Mouse (Mus musculus) heart, postnatal 25 days (tissue): ENCODE measurements around the gene Gm21988. TPM values are rescaled to one million over a fixed set of nuclear protein-coding genes. Genes with fewer than 3 reads are reported as not detected.

ENCODE experiments used
- DNase-seq: peaks from one replicate; pipeline ENCODE4 v3.0.0; 2022; ENCODE audit warnings: low spot score
- intact Hi-C: fragments of 180-260 bp; cut with DNase I; formaldehyde crosslinking; loops from one replicate; pipeline ENCODE4 v1.15.1; 2025
- total RNA-seq, 2 experiments: library from RNA; stranded (reverse); gene quantifications; 2 replicates each; pipeline ENCODE4 v1.2.3; 2021

Gm21988 gene
- 1 to 10 TPM; 2.1 to 2.3 TPM for total RNA-seq

DNA sequence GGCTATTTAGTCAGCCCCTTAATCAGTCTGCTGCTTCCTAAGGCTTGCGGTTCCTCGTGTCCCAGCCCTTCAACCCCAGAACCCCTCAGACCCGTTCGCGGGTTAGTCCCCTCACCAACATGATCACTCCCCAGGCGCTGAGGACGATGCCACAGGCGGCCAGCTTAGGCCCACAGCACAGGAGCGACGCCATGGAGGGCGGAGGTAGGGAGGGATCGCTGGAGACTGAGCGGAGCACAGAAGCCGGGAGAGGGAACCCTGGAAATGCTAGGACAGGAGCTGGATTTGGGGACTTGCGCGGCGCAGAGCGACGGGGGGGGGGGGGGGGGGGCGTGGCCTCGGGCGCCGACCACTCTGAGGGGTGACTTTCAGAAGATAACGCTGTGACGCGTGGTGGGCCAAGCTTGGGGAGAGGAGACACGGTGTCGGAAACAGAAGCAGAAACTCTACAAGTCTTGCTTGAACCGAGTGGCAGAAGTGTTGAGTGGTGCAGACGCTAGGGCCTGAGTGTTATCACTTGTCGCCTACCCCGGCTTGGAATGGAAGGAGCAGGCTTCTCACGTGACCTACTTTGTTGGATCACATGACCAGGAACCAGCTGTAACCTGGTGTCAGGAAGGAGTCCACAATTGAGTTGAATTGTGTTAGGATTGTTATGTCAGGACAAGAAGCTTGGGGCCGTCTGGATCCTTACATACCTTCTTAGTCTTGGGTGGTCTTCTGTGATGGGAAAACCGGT lies at the start of gene Gm21988, which contains the start of gene Rnasek:
Gene Gm21988, minus strand, starts transcription at position 290 of the 739 bp plus-strand sequence.
Gene Rnasek, minus strand, starts transcription at position 302 of the 739 bp plus-strand sequence.
- intact Hi-C loops: no loop called here
- peak; percentile 72 for DNase-seq

DNA sequence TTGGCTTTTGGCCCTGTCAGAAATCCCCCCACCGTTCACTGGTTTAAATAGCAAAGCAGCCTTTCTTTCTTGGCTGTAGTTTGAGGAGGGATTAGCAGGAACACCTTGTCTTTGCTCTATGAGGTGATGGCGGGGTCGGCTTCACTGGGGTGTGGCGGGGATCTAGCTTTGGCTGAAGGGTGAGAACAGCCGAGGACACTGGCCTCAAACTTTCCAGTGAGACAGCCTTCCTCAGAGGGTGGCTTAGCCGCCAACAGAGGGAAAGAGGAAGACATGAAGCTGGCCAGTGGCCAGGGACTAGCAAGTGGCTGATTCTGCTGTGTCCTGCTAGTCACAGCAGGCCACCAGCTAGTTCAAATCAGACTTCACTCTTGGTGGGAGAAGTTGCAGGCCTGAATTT lies 49.6 kb upstream of the Gm21988 start:
- intact Hi-C loops: no loop called here
- no peak for DNase-seq

DNA sequence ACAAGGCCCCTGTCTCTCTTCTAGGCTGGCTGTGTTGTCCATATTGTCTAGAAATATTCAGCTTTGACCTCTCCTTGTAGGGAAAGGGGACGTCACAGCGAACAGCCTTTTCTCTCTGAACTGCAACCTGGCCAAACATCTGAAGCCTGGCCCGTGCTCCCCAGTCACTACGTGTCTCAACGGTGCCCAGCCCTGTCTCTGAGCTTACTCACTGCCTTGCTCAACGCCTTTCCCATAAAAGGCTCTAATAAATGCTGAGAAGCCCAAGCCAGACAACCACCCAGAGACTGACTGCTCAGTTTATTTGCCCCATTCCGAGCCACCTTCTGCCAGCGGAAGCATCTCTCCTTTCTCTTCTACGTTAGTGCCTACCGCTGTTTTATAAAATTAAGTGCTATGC lies 48.5 kb upstream of the Gm21988 start:
- intact Hi-C loops: no loop called here
- no peak for DNase-seq

DNA sequence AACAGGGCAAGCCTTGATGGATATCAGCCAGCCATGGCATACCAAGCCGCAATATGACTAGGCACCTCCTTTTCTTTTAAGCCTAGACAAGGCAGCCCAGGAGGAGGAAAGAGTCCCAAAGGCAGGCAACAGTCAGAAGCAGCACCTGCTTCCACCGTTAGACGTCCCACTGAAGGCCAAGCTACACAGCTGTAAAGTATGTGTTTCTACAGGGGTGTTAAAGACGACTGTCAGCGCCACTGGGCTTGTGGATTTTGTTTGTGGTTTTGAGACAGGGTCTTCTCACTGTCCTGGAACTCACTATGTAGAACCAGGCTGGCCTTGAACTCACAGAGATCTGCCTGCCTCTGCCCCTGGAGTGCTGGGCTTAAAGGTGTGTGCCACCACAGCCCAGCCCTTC lies 46.1 kb upstream of the Gm21988 start:
- intact Hi-C loops: no loop called here
- no peak for DNase-seq

DNA sequence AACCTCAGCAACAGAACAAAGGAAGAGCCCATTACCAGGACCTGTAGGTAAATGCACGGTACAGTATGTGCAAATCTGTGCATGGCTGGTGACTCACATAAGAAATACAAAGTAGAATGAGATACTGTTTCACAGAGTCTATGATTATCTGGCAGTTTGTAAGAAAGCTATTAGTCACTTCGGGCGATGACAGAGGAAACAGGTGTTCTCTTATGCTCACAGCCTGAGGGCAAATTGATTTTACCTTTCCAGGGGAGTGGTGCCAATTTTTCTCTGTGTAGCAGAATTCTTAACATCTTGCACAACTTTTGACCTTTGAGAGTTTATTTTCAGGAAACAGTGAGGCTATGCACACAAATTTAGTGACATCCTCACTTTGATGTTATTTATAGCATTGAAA lies 45.1 kb upstream of the Gm21988 start:
- intact Hi-C loops: no loop called here
- DNase-seq: no peak

DNA sequence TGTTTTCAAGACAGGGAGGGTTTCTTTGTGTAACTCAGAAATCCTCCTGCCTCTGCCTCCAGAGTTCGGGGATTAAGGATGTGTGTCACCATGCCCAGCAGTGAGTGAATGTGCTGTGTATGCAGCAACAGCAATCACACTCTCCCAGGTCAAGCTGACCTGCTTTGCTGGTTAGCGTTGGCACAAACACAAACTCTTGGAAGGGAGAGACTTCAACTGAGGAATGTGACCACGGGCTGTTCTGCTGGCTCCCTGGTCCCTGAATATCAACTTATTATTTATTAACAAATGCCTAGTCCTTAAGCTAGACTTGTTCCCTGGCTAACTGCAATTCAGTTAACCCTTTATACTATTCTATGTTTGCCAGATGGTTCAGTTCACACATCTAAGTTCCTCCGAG lies 44.0 kb upstream of the Gm21988 start:
- intact Hi-C loops: no loop called here
- no peak for DNase-seq

DNA sequence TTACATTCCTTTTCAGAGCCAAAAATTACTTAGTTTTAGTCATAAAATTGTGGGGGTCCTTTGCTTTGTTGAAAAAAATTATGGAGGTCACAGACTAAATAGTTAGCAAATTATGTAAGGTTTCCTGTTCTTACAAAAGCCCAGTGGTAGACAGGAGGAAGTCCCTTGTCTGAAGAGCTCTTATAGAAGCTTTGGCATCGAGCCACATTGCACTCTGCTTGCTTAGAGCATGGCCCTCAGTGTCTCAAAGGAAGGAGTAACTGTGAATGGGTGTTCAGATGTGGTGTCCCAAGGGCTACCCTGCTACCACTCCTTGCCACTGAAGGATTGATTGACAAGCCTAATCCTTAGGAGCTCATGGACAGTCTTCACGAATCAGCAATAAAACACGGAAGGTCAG lies 40.8 kb upstream of the Gm21988 start:
- intact Hi-C loops: no loop called here
- DNase-seq: no peak

DNA sequence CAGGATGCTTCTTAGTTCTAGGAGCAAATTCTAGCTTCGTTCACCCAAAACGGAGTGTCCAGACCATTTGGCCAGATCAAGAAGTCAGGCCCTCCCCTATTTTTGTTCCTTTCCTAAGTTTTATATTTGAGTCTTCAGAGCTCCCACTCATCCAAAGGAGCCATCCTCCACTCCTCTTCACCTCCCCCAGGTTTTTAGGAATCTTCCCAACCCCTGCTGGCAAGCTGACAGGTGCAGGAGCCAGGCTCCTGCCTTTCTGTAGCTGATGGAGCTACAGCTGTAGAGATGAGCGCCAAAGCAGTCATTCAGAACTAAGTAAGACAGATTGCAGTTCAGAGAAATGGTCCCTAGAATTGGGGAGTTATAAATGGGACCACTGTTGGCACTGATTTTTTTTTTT lies 39.3 kb upstream of the Gm21988 start:
- intact Hi-C loops: no loop called here
- no peak for DNase-seq

DNA sequence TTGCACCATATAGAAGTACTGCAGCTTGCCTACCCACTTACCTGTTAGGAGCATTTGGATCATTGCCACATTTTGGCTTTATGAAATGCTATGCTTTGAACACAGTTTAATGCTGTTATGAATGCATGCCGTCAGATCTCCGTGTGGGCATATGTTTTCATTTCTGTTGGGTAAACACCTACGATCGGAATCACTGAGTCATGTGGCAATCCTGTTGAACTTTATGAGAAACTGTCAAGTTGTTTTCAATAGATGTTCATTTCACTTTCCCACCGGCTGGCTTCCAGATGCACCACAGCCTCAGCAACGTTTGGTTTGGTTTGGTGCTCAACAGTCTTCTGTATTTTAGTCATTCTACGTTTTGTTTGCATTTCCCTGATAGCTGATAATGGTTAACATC lies 32.0 kb upstream of the Gm21988 start:
- DNase-seq: no peak
- intact Hi-C loops: no loop called here

DNA sequence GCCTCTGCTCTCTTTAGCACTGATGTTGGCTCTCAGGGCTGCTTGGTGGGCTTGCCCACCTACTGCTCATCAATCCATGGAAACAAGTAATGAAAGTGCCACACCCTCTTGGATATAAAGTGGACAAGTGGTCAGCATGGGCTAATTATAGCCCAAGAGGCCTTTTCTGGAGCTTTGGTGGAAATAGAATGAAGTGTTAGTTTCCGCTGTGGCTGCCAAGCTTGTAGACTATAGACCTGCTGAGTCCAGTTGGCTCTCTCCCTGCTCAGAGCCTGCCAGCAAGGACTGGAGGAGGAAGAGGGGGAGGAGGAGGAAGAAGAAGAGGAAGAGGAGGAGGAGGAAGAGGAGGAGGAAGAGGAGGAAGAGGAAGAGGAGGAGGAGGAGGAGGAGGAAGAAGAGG lies 26.8 kb upstream of the Gm21988 start:
- intact Hi-C loops: no loop called here
- DNase-seq: peak; percentile 20

DNA sequence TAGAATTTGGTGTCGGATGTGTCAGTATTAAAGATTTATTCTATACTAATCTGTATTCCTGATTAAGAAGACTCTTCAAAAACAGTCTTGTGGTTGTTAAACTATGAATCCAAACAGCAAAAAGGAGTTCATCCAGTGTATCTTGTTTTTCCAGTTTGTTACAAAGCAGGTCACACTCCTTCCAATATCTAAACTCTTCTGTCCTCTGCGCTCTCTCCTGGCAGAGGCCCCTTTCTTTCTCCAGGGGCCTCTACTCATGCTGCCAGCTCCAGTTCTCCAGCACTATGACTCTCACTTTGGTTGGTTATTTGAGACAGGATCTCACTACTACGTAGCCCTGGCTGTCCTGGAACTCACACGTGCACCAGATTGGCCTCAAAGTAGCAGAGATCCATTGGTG lies 26.2 kb upstream of the Gm21988 start:
- no peak for DNase-seq

DNA sequence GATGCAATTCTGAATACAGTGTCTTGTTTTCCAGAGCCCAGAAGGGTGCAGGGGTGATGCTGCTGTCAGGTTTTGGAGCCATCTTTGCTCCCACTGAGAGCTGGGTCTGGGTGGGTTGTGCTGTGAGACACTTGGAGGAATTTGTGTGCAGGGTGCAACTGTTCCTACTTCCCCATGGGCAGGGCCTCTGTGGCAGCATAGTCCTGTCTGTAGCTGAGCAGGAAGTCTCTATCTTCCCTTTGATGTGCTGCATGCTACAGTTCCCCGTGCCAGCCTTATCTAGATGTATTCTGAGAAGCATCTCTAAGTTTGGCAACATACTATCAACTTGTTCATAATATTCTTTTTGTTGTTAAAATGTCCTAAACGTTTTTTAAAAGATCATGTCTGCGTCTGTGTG lies 25.6 kb upstream of the Gm21988 start:
- no peak for DNase-seq
- intact Hi-C loops: no loop called here

More for the DNA sequence above, 26.2 kb upstream of the Gm21988 start:
- intact Hi-C loops: no loop called here

DNA sequence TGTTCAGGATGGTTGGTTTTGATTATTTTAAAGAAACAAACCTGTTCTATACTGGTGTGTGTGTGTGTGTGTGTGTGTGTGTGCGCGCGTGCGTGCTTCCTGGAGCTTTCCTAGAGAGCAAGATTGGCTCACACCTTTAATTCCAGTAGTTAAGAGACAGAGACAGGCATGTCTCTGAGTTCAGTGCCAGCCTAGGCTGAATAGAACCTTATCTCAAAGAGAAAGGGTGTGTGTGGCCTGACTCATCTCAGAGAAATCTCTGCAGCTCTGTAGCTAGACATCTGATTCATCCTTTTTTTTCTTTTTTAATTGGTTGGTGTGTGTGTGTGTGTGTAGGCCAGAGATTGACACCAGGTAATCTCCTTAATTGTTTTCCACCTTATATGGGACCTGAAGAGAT lies 19.4 kb upstream of the Gm21988 start:
- intact Hi-C loops: no loop called here
- no peak for DNase-seq

DNA sequence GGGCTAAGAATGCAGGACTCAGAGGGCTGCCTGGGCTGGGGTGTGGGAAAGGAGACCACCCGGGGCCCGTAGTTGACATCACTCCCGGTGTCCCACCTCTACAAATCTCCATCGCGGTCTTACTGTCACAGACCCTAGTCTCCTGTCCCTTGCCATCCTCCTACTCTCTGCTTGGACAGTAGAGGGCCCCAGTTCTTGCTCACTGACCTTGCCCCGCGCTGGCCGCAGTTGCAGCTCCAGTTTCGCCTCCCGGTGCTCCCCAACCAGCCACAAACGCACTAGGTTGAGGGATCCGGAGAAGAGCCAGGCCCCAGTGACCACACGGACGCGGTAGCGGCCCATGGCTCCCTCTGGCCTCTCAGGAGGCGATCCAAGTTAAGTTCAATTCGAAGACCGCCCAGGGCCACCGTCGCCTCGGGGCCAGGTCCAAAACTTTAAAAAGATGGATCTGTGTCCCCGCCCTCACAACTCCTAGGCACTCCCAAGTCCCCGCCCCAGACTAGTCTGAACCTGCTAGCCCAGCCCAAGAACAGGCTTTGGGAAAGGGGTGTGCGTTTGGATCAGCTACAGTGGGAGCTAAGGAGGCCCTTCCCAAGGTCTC lies 15.4 kb upstream of the Gm21988 start, which contains the start of gene Alox12:
Gene Alox12, minus strand, starts transcription at position 423 of the 601 bp plus-strand sequence.
- intact Hi-C loops: loop anchor here (1.0 kb wide), 1 partner anchor 54 kb away; no protein-coding TSS in a partner anchor
- no peak for DNase-seq

DNA sequence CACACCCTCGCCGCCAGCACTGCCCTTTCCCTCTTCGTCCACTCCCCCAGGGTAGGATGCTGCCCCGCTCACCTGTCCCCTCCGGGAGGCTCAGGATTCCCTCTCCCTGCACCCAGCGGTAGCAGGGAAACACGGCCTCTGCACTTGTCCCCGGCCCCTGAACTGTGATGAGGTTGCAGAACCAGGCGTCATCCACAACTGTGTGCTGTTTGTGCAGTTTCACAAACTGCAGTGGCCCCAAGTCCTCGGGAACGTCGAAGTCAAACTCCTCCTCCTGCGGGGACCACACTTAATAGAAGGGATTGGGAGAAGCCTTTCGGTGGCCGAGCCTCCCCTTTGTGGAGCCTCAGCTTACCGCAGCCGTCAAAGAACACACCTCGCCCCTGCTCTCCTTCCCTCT lies 14.7 kb upstream of the Gm21988 start:
- no peak for DNase-seq

DNA sequence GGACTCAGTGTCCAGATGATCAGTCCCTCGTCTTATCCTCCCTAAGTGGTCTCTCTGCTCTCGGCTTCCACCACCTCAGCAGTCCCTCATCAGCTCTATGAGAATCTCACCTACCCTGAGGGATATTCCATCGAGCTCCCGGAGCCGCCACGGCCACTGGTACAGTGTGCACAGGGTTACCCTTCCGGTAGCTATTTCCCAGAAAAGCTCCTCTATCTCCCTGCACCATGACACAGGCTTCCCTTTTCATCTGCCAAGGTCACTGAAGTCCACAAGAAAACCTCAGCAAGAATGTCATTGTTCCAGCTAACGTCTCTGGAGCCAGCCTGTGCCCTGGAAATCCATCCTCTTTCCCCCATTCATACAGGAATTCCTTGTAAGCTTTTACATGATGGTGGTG lies 12.2 kb upstream of the Gm21988 start:
- intact Hi-C loops: no loop called here
- DNase-seq: no peak

More for the DNA sequence above, 14.7 kb upstream of the Gm21988 start:
- intact Hi-C loops: no loop called here

DNA sequence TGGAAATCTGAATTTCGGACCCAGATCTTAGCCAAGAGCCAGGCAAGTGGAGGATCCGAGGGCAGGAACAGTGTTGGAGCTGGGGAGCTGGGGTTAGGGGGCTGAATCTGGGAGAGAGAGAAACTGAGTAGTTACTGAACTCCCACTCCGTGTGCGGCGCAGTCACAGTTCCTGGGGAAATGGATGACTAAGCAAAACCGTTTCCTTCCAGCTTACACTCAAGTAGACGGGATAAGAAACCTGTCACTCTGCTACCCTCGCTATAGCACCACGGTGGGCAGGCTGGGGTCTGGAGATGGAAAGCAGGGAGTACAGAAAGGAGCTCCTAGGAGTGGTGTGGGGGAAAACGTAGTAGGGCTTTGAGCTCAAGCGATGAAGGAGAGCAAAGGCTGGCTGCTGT lies 10.5 kb upstream of the Gm21988 start:
- no peak for DNase-seq
- intact Hi-C loops: no loop called here

DNA sequence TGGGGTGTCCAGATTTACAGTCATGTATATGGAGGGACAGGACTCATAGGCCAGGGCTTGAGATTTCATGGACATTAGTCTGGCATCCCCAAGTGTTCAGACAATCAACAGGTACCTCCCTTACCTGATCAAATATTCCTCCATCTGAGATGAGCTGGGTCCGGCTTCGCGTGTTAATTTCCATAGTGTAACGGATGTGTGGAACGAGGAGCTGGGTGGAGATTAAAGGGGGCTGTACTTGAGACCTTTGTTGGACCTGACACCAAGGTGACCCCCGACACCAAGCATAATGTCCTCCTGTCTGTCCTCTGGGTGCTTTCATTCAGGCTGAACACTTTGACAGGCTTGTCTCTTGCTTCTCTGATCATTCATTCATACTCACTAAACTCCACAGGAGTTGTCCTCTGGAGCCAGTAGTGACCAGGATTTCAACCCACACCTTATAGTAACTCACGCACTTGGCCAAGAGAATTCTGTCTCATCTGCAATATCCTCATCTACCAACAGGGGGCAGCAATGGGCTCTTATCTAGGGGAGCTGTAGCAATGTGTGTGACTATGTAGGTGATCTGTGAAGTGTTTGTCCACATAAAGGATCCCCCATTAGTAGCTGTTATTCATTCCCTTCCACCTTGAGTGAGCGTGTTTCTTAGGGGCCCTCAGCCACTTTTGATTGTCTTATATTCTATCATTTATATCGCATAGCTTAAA lies 7.7 kb upstream of the Gm21988 start:
- intact Hi-C loops: no loop called here
- DNase-seq: no peak

DNA sequence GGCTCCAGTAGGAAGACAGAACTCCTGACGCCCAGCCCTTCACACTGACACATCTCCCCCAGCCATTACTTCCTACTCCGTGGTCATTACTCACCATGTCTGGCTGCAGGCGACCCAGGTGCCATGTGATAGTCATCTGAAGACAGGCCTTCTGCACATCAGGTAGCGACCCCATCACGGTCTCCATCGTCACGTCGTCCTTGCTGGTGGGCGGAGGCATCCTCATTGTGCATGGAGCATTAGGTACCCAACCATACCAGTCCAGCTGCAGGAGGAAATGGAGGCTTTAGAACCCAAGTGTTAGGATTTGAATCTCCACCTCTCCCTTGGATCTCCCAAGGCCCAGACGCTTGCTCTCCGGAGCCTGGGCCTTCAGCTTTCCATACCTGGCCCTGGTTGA lies 3.0 kb upstream of the Gm21988 start:
- DNase-seq: no peak
- intact Hi-C loops: no loop called here

DNA sequence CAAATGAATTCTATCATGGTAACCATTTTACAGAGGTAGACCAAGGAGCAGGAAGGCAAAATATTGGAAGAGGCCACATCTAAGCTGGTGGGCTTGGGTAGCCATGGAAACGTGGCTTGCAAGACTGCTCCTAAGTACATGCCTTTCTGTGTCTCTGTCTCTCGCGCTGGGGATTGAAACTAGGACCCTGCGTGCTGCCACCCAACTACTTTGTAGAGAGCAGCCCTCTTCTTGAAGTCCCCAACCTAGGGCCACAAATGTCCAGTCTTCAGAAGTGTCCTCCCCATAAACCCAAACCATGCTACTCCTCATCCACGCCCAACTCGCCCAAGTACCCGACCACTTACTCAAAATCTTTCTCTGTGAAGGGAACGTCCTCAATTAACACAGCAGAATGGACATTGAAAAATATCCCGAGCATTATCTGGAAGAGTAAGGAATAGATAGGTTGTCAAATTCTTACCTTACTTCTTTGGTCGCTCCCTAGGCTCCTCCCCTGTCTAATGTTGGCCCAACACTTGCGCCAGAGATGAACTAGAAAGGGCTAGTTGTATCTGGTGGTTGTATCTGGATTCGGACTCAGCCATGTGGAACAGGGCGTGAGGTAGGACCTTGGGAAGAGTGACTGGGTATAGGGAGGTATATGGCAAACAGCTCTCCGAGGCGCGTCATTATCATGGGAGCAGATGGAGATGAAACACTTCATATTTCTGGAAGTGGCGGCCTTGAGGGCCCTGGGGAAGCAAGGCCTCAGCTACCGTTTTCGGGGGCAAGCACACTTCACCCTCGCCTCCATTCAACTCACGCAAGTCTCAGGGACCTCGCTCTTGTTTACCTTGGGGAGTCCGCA lies 814 bp downstream of the Gm21988 start:
- no peak for DNase-seq
- intact Hi-C loops: no loop called here
